Mouse (Mus musculus): ENCODE results near the gene Slc15a3. TPM values are rescaled to one million over a fixed set of nuclear protein-coding genes. Genes with fewer than 3 reads are reported as not detected.

Gene Slc15a3
- polyA plus RNA-seq, 1 experiment from 2014 or later, result 0.39 TPM

DNA sequence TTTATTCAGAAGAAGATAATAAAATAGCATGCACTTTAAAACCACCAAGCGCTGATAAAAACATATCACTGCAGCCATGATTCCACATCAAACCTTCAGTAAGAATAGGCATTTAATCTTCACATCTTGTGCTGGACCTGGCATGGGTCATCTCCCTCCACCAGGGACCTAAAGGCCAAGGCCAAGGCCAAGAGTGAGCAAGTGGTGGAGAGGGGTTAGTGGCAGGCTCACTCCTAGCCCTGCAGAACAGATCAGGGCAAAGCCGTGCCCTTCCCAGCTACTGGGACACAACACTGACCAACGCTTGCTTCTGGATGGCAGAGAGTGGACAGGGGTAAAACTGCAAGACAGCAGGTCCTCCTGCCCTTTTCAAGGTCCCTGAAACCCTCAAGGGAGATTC is 31.1 kb downstream of the Slc15a3 start:
- Histone ChIP-seq H3K9me3 (no peaks in the 10 kb centered on the region), H3K4me1 (peaks cover 24% of the 10 kb centered on the region), H3K27ac (replicated peaks) (0 out of 2 replicates have a peak overlapping the region, but pooled peaks have one; percentile 2), H3K4me3 (no peak overlapping the region), H3K36me3 (peaks cover 50% of the 10 kb centered on the region), H3K4me2 (no peak overlapping the region), H3K9ac (no peak overlapping the region), H3K27me3 (replicated peaks) (no peaks in the 10 kb centered on the region)
- no peak for ATAC-seq (ENCODE audit: extremely low read depth, insufficient number of reproducible peaks, low FRiP score, low TSS enrichment)
- WGBS, result 88% methylated on average over 3 of the region's 3 CpGs

DNA sequence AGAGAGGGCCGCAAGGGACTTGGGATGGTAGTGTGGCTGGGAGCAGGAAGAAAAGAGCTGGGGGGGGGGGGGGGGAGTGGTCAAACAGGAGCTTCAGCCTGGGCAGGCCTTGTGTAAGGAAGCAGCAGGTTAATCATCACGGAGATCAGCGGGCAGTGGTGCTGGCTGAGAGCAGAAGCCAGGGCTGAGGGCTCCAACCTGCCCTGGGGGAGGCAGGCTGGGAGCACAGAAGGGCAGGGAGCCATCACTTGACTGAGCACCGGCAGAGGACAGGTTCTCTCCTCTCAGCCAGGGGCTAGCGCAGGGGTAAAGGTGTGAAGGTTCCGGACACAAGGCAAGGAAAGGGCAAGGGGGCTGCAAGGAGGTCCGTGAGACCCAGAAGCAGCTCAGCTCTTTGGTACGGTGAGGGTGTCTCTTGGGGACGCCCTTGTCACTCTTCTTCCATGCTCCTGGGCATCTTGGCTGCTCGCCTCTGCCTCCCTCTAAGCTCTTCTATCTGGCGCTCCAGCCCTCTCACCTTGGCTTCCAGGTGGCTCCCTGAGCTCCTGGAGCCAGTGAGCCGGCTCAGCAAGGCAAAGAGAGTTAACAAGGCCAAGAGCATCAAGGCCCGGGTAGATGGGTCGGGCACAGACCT is 31.9 kb downstream of the Slc15a3 start:
- Histone ChIP-seq H3K9me3 (no peaks in the 10 kb centered on the region), H3K4me1 (peaks cover 24% of the 10 kb centered on the region), H3K9ac (no peak overlapping the region), H3K4me2 (no peak overlapping the region), H3K27ac (replicated peaks) (no peak overlapping the region), H3K36me3 (peaks cover 43% of the 10 kb centered on the region), H3K27me3 (replicated peaks) (no peaks in the 10 kb centered on the region), H3K4me3 (no peak overlapping the region)
- WGBS, result 73% methylated on average over 14 of the region's 14 CpGs
- no peak for ATAC-seq (ENCODE audit: extremely low read depth, insufficient number of reproducible peaks, low FRiP score, low TSS enrichment)

GRCm38 (mm10) chr19:10878201-10878837 is 38.8 kb downstream of the Slc15a3 start:
- Histone ChIP-seq H3K27ac (replicated peaks) (no peak overlapping the region), H3K9ac (no peak overlapping the region), H3K9me3 (peaks cover 1% of the 10 kb centered on the region; the same call in 1 of the 2 replicates), H3K27me3 (replicated peaks) (no peaks in the 10 kb centered on the region), H3K4me1 (peaks cover 30% of the 10 kb centered on the region), H3K4me2 (no peak overlapping the region), H3K4me3 (no peak overlapping the region), H3K36me3 (peaks cover 17% of the 10 kb centered on the region)
- 83% methylated on average over 7 of the region's 7 CpGs for WGBS
- no peak for ATAC-seq (ENCODE audit: extremely low read depth, insufficient number of reproducible peaks, low FRiP score, low TSS enrichment)

- no peak for ATAC-seq (ENCODE audit: extremely low read depth, insufficient number of reproducible peaks, low FRiP score, low TSS enrichment)
- Histone ChIP-seq H3K27me3 (replicated peaks) (no peaks in the 10 kb centered on the region), H3K4me1 (peaks cover 30% of the 10 kb centered on the region), H3K27ac (replicated peaks) (0 out of 2 replicates have a peak overlapping the region, but pooled peaks have one; percentile 88), H3K9ac (peak overlapping the region; percentile 85), H3K36me3 (peaks cover 5% of the 10 kb centered on the region), H3K4me2 (peak overlapping the region; percentile 97), H3K9me3 (peaks cover 15% of the 10 kb centered on the region), H3K4me3 (peak overlapping the region; percentile 72)
- WGBS, result 55% methylated on average over 7 of the region's 7 CpGs
These were observed 40.8 kb downstream of the Slc15a3 start for GRCm38 (mm10) chr19:10880085-10880974.

GRCm38 (mm10) chr19:10880975-10881425 is 41.5 kb downstream of the Slc15a3 start:
- Histone ChIP-seq H3K4me3 (peak overlapping the region; percentile 72), H3K36me3 (peaks cover 5% of the 10 kb centered on the region), H3K27me3 (replicated peaks) (no peaks in the 10 kb centered on the region), H3K9ac (peak overlapping the region; percentile 85), H3K4me1 (peaks cover 30% of the 10 kb centered on the region), H3K27ac (replicated peaks) (peak overlapping the region; percentile 88), H3K4me2 (peak overlapping the region; percentile 97), H3K9me3 (peaks cover 21% of the 10 kb centered on the region)
- ATAC-seq (ENCODE audit: extremely low read depth, insufficient number of reproducible peaks, low FRiP score, low TSS enrichment), result peak; percentile 10; the same call in 1 of the 2 replicates
- 3% methylated on average over 14 of the region's 14 CpGs for WGBS

GRCm38 (mm10) chr19:10881426-10882154 is 42.1 kb downstream of the Slc15a3 start, which contains the start of gene Tmem109:
Tmem109 (minus strand) TSS chr19:10882001.
- Histone ChIP-seq H3K4me2 (peak within 1 kb of the TSS; percentile 97), H3K4me3 (peak within 1 kb of the TSS; percentile 72), H3K9ac (peak within 1 kb of the TSS; percentile 85), H3K4me1 (peaks cover 30% of the 10 kb centered on the region), H3K27ac (replicated peaks) (peak within 1 kb of the TSS; percentile 88), H3K36me3 (peaks cover 5% of the 10 kb centered on the region), H3K27me3 (replicated peaks) (no peaks in the 10 kb centered on the region), H3K9me3 (peaks cover 24% of the 10 kb centered on the region)
- WGBS, result under 1% methylated on average over 49 of the region's 49 CpGs
- ATAC-seq (ENCODE audit: extremely low read depth, insufficient number of reproducible peaks, low FRiP score, low TSS enrichment), result peak; percentile 71

GRCm38 (mm10) chr19:10892201-10892600 is 52.7 kb downstream of the Slc15a3 start:
- Histone ChIP-seq H3K9me3 (no peaks in the 10 kb centered on the region), H3K4me2 (no peak overlapping the region), H3K27me3 (replicated peaks) (no peaks in the 10 kb centered on the region), H3K36me3 (no peaks in the 10 kb centered on the region), H3K9ac (no peak overlapping the region), H3K4me1 (peaks cover 23% of the 10 kb centered on the region), H3K4me3 (no peak overlapping the region), H3K27ac (replicated peaks) (no peak overlapping the region)
- WGBS, result 83% methylated on average over 3 of the region's 3 CpGs
- ATAC-seq (ENCODE audit: extremely low read depth, insufficient number of reproducible peaks, low FRiP score, low TSS enrichment), result no peak

DNA sequence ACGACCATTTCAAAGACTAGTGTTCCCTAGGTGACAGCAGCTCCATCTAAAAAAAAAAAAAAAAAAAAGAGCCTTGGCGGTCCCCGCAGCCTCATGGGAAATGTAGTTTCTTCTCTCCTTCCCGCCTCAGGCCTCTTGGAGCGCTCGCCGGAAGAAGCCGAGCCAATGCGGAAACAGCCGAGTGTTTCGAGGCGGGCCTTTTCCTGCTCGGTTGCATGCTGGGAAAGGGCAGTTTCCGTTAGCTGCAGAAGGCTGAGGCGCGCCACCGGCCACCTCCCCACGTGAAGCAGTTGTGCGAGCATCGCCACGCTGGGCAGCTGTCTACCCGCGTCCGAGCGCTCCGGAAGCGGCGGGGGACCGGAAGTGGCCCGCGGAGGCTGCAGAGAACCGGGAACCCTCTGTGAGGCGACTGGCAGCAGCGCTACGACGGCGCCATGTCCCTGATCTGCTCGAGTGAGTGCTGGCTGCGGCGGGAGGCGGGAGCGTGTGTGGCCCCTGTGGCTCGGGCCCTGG is 55.5 kb downstream of the Slc15a3 start, which contains the start of gene Prpf19:
TSS of gene Prpf19 (plus strand) at position 216 of the 513 bp plus-strand sequence.
- Histone ChIP-seq H3K27me3 (replicated peaks) (no peaks in the 10 kb centered on the region), H3K9ac (peak within 1 kb of the TSS; percentile 96), H3K27ac (replicated peaks) (peak within 1 kb of the TSS; percentile 96), H3K36me3 (peaks cover 28% of the 10 kb centered on the region), H3K9me3 (no peaks in the 10 kb centered on the region), H3K4me1 (peaks cover 32% of the 10 kb centered on the region), H3K4me3 (peak within 1 kb of the TSS; percentile 94), H3K4me2 (peak within 1 kb of the TSS; percentile 76)
- WGBS, result under 1% methylated on average over 43 of the region's 43 CpGs
- peak; percentile 92 for ATAC-seq (ENCODE audit: extremely low read depth, insufficient number of reproducible peaks, low FRiP score, low TSS enrichment)

DNA sequence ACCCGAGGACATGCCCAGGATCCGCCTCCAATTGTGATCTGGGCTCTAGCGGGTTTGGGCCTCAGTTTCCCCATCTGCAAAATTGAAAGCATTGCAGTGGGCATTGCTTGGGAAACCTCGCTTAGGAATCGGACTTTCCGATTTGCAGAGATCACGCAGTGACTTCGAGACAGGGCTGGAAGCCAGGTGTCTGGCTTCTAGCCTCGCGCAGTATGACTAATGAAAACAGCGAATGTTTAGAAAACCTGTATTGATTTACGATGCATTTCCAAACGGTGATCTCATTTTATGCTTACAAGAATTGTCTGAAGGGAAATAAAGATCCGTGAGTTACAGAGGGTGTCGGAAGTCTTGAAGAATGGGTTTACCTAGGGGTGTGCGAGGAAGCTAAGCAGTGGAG is 56.2 kb downstream of the Slc15a3 start:
- Histone ChIP-seq H3K4me2 (peak overlapping the region; percentile 76), H3K27me3 (replicated peaks) (no peaks in the 10 kb centered on the region), H3K9me3 (no peaks in the 10 kb centered on the region), H3K27ac (replicated peaks) (peak overlapping the region; percentile 96), H3K36me3 (peaks cover 34% of the 10 kb centered on the region), H3K9ac (peak overlapping the region; percentile 96), H3K4me3 (peak overlapping the region; percentile 94), H3K4me1 (peaks cover 35% of the 10 kb centered on the region)
- ATAC-seq (ENCODE audit: extremely low read depth, insufficient number of reproducible peaks, low FRiP score, low TSS enrichment), result no peak
- 2% methylated on average over 16 of the region's 16 CpGs for WGBS

DNA sequence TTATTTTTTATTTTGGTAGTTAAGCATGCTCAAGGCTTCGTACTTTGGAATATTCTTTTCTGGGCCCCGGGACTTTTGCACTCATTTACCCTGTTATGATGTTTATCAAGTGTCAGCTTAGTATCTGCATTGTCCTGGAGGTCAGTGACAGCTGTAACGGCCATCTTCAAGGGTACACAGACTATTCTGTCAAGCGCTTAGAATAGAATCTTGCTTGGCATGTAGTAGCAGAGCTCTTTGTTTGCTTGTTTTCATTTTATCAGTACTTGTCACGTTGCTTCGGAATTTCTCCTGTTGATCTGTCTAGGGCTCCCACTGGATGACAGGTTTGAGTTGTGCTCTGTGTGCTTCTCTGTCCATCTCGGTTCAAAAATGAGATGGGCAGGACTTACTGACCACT is 57.3 kb downstream of the Slc15a3 start:
- Histone ChIP-seq H3K4me1 (peaks cover 34% of the 10 kb centered on the region), H3K9ac (peak overlapping the region; percentile 96), H3K27ac (replicated peaks) (peak overlapping the region; percentile 57), H3K4me2 (peak overlapping the region; percentile 76), H3K36me3 (peaks cover 46% of the 10 kb centered on the region), H3K4me3 (peak overlapping the region; percentile 94), H3K27me3 (replicated peaks) (no peaks in the 10 kb centered on the region), H3K9me3 (no peaks in the 10 kb centered on the region)
- ATAC-seq (ENCODE audit: extremely low read depth, insufficient number of reproducible peaks, low FRiP score, low TSS enrichment), result no peak
- 40% methylated on average over 7 of the region's 7 CpGs for WGBS
